Mouse (Mus musculus) gastrocnemius, postnatal 14 days (tissue): Measurements from ENCODE around the gene Vangl1. TPM values are rescaled to one million over a fixed set of nuclear protein-coding genes. Genes with fewer than 3 reads are reported as not detected.

Experiments used
- DNase-seq: peaks from one replicate; pipeline ENCODE4 v3.0.0; 2021; ENCODE audit warnings: mixed read lengths
- intact Hi-C: fragments of 180-260 bp; cut with DNase I; formaldehyde crosslinking; loops from one replicate; pipeline ENCODE4 v1.15.1; 2025; ENCODE audit warnings: low total_unique reads
- total RNA-seq, 2 experiments: library from RNA; stranded (reverse); gene quantifications; 2 replicates each; pipeline ENCODE4 v1.2.3; 2021

Vangl1 gene
- total RNA-seq, 2 experiments from 2014 or later: 8.8 to 10.6 TPM

DNA sequence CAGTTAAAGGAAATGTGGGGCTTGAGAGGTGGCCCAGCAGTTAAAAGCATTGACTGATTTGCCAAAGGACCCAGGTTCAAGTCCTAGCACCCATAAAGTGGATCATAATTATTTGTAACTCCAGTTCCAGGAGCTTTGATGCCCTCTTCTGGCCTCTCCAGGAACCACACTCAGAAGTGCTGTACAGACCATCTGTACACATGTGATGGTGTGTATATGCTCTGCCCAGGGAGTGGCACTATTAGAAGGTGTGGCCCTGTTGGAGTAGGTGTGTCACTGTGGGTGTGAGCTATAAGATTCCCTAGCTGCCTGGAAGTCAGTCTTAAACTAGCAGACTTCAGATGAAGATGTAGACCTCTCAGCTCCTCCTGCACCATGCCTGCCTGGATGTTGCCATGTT is 83.5 kb downstream of the Vangl1 start:
- intact Hi-C loops: no loop called here
- DNase-seq: no peak

DNA sequence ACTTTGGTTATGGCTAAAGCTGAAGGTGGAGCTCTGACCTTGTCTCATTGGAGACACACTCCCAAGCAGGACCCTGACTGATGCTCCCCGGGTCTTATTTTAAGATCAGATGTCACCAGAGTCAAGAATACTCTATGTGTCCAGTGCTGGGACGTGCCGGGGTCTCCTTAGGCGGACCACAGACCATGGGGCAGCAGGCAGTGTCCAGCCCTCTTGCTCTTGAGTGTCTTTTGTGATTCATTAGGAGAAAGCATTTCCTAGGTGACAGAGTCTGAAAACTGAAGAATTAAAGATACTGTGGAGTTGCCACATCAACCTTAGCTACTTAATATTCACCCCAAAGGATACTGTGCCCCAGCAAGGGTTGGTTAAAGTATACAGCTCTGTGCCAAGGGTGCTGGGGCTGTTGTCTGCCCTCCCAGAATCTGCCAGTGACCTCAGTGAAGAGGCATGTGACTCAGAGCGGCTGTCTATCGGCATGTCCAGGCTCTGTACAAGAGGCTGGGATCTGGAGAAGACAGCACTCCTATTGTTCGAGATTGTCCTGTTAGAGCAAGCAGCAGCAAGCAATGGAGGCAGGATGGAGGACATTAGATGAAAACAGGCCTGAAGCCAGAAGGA is 92.4 kb downstream of the Vangl1 start:
- DNase-seq: no peak
- intact Hi-C loops: no loop called here

DNA sequence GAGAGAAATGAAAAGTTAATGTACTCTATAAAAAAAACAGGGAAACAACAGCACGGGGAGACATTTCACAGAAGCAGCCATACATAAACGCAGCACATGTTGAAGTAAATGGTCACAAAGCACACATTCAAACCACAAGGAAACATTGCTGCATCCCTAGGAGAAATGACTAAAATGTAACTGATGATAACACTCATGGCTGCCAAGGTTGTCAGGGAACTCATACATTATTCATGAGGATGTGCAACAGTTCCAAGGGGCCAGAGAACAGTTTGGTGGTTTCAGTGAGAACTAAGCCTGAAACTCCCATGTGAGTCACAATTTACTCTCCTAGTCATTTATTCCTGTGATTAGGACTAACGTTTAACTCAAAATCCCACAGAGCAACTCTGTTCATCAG is 96.3 kb downstream of the Vangl1 start:
- intact Hi-C loops: no loop called here
- DNase-seq: no peak

DNA sequence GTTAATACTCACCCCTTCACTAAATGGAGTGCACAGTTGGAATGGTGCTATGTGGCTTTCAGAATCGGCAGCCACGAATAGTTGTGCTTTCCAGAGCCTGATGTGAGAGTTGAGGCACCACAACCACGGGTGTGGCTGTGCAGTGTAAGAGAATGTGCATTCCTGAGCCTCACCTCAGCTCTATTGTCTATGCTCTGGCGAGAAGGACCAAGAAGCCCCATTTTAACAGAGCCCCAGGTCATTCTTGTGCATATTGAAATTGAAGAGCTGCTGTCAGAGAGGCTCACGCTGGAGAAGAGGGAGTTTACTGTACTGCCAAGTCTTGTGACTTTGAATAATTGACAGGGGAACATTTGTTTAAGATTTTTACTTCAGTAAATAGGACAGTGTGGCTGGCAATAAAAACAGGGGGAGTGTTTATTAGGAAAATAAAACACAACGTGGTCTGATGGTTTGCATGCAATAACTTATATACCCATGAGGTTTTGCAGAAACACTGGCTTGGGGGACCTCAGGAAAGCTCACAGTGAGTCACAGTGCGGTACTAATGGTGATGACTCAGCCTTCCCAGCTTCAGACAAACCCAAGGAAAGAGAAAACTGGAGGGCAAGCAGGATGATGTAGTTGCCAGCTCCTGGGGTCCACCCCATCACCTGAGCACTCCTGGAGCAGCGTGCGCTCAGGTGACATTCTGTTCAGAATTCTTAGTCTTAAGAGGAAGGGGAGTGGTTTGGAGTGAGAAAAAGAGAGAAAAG is 100.5 kb downstream of the Vangl1 start:
- intact Hi-C loops: no loop called here
- DNase-seq: no peak

Other genes with a start within 250 kb of the Vangl1 start
- gene Nhlh2, start 194.6 kb downstream of the Vangl1 start, total RNA-seq: not detected
- 100 to 1,000 TPM; 116 to 133 TPM for gene Casq2, start 118.3 kb downstream of the Vangl1 start, total RNA-seq